ENCODE assay signal across 9 mouse cellular contexts in genomic region chr2:155385731-155386533, GRCm38 (mm10). TPM values are rescaled to one million over a fixed set of nuclear protein-coding genes. Genes with fewer than 3 reads are reported as not detected.
DNase-seq lines count a peak whose midpoint lies in the region; ATAC-seq lines count a peak whose summit lies in the region.
"Had no signal": no experiment of that assay in that cellular context is flagged by ENCODE, and none has a peak within 500 bp of the region (broad histone marks: within the 10 kb centered on the region; RNA-seq: fewer than 3 reads in every experiment).

No protein-coding gene starts in this region.

- peaks cover 3% of the 10 kb centered on the region; the same call in 1 of the 2 replicates for H3K4me1 ChIP-seq in brown adipose tissue, adult 24 weeks (ENCODE audit: control insufficient read depth, insufficient read depth, insufficient read length, low read length)
- H3K4me1 ChIP-seq in forebrain, embryonic 11.5 days (replicated peaks; ENCODE audit: control insufficient read depth, insufficient read depth, low read length) = peaks cover 6% of the 10 kb centered on the region
- peaks cover 40% of the 10 kb centered on the region for H3K4me1 ChIP-seq in midbrain, embryonic 12.5 days

- peak overlapping the region; percentile 11; the same call in 1 of the 2 replicates for H3K27ac ChIP-seq in brown adipose tissue, adult 24 weeks (replicated peaks; ENCODE audit: low read depth, low read length)
- no peak overlapping the region for H3K27ac ChIP-seq in forebrain, embryonic 11.5 days (ENCODE audit: low read depth, low read length)
- H3K27ac ChIP-seq in midbrain, embryonic 12.5 days (replicated peaks) = no peak overlapping the region; the same call in 1 of the 2 replicates

- 0 out of 2 replicates have a peak overlapping the region, but pooled peaks have one; percentile 8 for H3K4me2 ChIP-seq in forebrain, embryonic 11.5 days (ENCODE audit: low read depth, low read length, severe bottlenecking)
- H3K4me2 ChIP-seq in midbrain, embryonic 12.5 days (replicated peaks) = peak overlapping the region; percentile 26

- no peaks in the 10 kb centered on the region for H3K9me3 ChIP-seq in forebrain, embryonic 11.5 days (ENCODE audit: control insufficient read depth, low read length)
- H3K9me3 ChIP-seq in midbrain, embryonic 12.5 days = no peaks in the 10 kb centered on the region

- peak overlapping the region; percentile 17 for H3K4me3 ChIP-seq in brown adipose tissue, adult 24 weeks (ENCODE audit: insufficient read depth, low read depth, low read length)
- no peak overlapping the region for H3K4me3 ChIP-seq in forebrain, embryonic 11.5 days (ENCODE audit: low read depth, low read length)
- no peak overlapping the region for H3K4me3 ChIP-seq in midbrain, embryonic 12.5 days

- 45% methylated on average over 18 of the region's 18 CpGs for WGBS in forebrain, embryonic 11.5 days
- WGBS in midbrain, embryonic 12.5 days = 55% methylated on average over 18 of the region's 18 CpGs

- peak overlapping the region; percentile 33 for H3K9ac ChIP-seq in forebrain, embryonic 11.5 days (ENCODE audit: low read length)
- peak overlapping the region; percentile 7; the same call in 1 of the 2 replicates for H3K9ac ChIP-seq in midbrain, embryonic 12.5 days (replicated peaks)

- no peaks in the 10 kb centered on the region for H3K27me3 ChIP-seq in forebrain, embryonic 11.5 days (ENCODE audit: control insufficient read depth, insufficient read depth, low read length)
- H3K27me3 ChIP-seq in midbrain, embryonic 12.5 days = 0 out of 2 replicates have a peak, but pooled peaks cover under 1% of the 10 kb centered on the region
- H3K27me3 ChIP-seq: Patski had no signal

- peaks cover 2% of the 10 kb centered on the region; the same call in 1 of the 2 replicates for H3K36me3 ChIP-seq in forebrain, embryonic 11.5 days (ENCODE audit: control insufficient read depth, insufficient read depth, low read length)
- peaks cover 52% of the 10 kb centered on the region for H3K36me3 ChIP-seq in midbrain, embryonic 12.5 days

- DNase-seq in kidney, postnatal 10 days = peak; percentile 23
- DNase-seq in kidney, adult 8-10 months = no peak
- peak; percentile 57 for DNase-seq in forebrain, embryonic 11.5 days (ENCODE audit: low spot score)
- no peak for DNase-seq in adrenal gland, postnatal 10 days
- no peak for DNase-seq in left cerebral cortex, adult 18-20 months (ENCODE audit: low spot score in 2 of 2)

- no peak for ATAC-seq in forebrain, embryonic 11.5 days (replicated peaks; ENCODE audit: low FRiP score)
- no peak for ATAC-seq in midbrain, embryonic 12.5 days (ENCODE audit: low FRiP score, low read depth)
- no peak for ATAC-seq in inflammation-experienced regulatory T-cells, adult 6 months
- ATAC-seq: Patski had no signal

RNA-seq across cellular contexts. Expression of gene Trp53inp2, which starts 5.1 kb away (rescaled TPM):
- 229 and 288 TPM in 2 replicates for polyA plus RNA-seq in brown adipose tissue, adult 24 weeks (2012; ENCODE audit: insufficient read depth, insufficient read length, missing spikeins)
- polyA plus RNA-seq in forebrain, embryonic 11.5 days (2014; fragmentation: Nextera tagmentation; extraction: Ambion mirVana) = 60.3 and 63.0 TPM in 2 replicates
- 103 and 119 TPM in 2 replicates for polyA plus RNA-seq in midbrain, embryonic 12.5 days (2016; fragmentation: Nextera tagmentation; extraction: Ambion mirVana)
- polyA plus RNA-seq in inflammation-experienced regulatory T-cells, adult 6 months (2017; shearing (Covaris generic)) = 1 to 10 TPM in 2 of 3 experiments, under 1 TPM in 1; 0.84 to 1.9 (median 1.2) TPM
- total RNA-seq in adrenal gland, postnatal 10 days (2021) = 100 to 1,000 TPM; 234 to 237 TPM
- 100 to 1,000 TPM; 114 to 126 TPM for total RNA-seq in left cerebral cortex, adult 18-20 months (2021)

RNA-seq across cellular contexts. Expression of gene Pigu, which starts 28.7 kb away (rescaled TPM):
- 19.0 and 20.3 TPM in 2 replicates for polyA plus RNA-seq in brown adipose tissue, adult 24 weeks (2012; ENCODE audit: insufficient read depth, insufficient read length, missing spikeins)
- 55.9 and 56.3 TPM in 2 replicates for polyA plus RNA-seq in forebrain, embryonic 11.5 days (2014; fragmentation: Nextera tagmentation; extraction: Ambion mirVana)
- 44.7 and 46.9 TPM in 2 replicates for polyA plus RNA-seq in midbrain, embryonic 12.5 days (2016; fragmentation: Nextera tagmentation; extraction: Ambion mirVana)
- polyA plus RNA-seq in inflammation-experienced regulatory T-cells, adult 6 months (2017; shearing (Covaris generic)) = 10 to 100 TPM; 35.0 to 47.1 (median 35.4) TPM
- total RNA-seq in adrenal gland, postnatal 10 days (2021) = 10 to 100 TPM; 28.5 to 33.5 TPM
- total RNA-seq in left cerebral cortex, adult 18-20 months (2021) = 10 to 100 TPM; 27.5 to 31.2 TPM

Comparison
In these comparisons a context has a peak if more than half of its experiments do, and no peak if none do; other contexts are left out.
1. DNase-seq: peak in kidney, postnatal 10 days (single experiment) and forebrain, embryonic 11.5 days (single experiment); none in kidney, adult 8-10 months (0 of 2), adrenal gland, postnatal 10 days (single experiment) and left cerebral cortex, adult 18-20 months (0 of 2).
2. RNA of gene Trp53inp2, which starts 5.1 kb away (polyA plus RNA-seq): 229 to 288 TPM in brown adipose tissue, adult 24 weeks, 103 to 119 TPM in midbrain, embryonic 12.5 days and 60.3 to 63.0 TPM in forebrain, embryonic 11.5 days; 0.84 to 1.9 TPM in inflammation-experienced regulatory T-cells, adult 6 months; every median in the first group is over 10 times any median in the second.